19 mouse cellular contexts compared by ENCODE assay signal in genomic region chr13:98417736-98418135, GRCm38 (mm10).
"Had no signal": no experiment of that assay in that cellular context is flagged by ENCODE, and none has a peak within 500 bp of the region (broad histone marks: within the 10 kb centered on the region; RNA-seq: fewer than 3 reads in every experiment).

No protein-coding gene starts in this region.

- H3K9ac ChIP-seq: lung, embryonic 14.5 days; midbrain, embryonic 12.5 days; neural tube, embryonic 13.5 days; neural tube, embryonic 15.5 days had no signal

- ATAC-seq: midbrain, embryonic 16.5 days had no signal

- H3K27me3 ChIP-seq: midbrain, embryonic 12.5 days; neural tube, embryonic 13.5 days; neural tube, embryonic 15.5 days had no signal

- H3K4me2 ChIP-seq: lung, embryonic 14.5 days; midbrain, embryonic 12.5 days; neural tube, embryonic 13.5 days; neural tube, embryonic 15.5 days had no signal

- H3K27ac ChIP-seq: midbrain, embryonic 10.5 days; midbrain, embryonic 12.5 days; neural tube, embryonic 13.5 days; neural tube, embryonic 15.5 days had no signal

- H3K36me3 ChIP-seq: midbrain, embryonic 10.5 days; midbrain, embryonic 12.5 days; neural tube, embryonic 13.5 days; neural tube, embryonic 15.5 days had no signal

- H3K4me1 ChIP-seq: midbrain, embryonic 10.5 days; midbrain, embryonic 12.5 days; neural tube, embryonic 13.5 days; neural tube, embryonic 15.5 days had no signal

- H3K4me3 ChIP-seq: midbrain, embryonic 10.5 days; midbrain, embryonic 12.5 days; myocyte; neural tube, embryonic 13.5 days; neural tube, embryonic 15.5 days had no signal

- H3K9me3 ChIP-seq: midbrain, embryonic 10.5 days; midbrain, embryonic 12.5 days; neural tube, embryonic 13.5 days; neural tube, embryonic 15.5 days had no signal

- DNase-seq: lung, adult 18-20 months; lung, embryonic 14.5 days; lung, postnatal 10 days; lung, postnatal 4 days; midbrain, embryonic 14.5 days; retina, postnatal 1 day; right cerebral cortex, adult 18-20 months; right cerebral cortex, postnatal 25 days; right cerebral cortex, postnatal 4 days; spleen, adult 18-20 months; thymus, adult 18-20 months; thymus, postnatal 25 days; thymus, postnatal 4 days had no signal
